Mouse (Mus musculus): Measurements from ENCODE around the gene Cadm4.

Cadm4 gene

GRCm38 (mm10) chr7:24533806-24534205, 52.0 kb downstream of the Cadm4 start:
- H3K9me3 ChIP-seq (ENCODE audit: low read length), result peaks cover 2% of the 10 kb centered on the region
- TF ChIP-seq CTCF (conservative IDR thresholded peaks at IDR 0.05; ENCODE audit: low read length) (no peak), NANOG (IDR thresholded peaks at IDR 0.05; ENCODE audit: borderline replicate concordance, low read length) (no peak), POU5F1 (IDR thresholded peaks at IDR 0.05; ENCODE audit: borderline replicate concordance, low read length) (no peak)
- H3K4me3 ChIP-seq (replicated peaks; ENCODE audit: low read length), result peak overlapping the region; percentile 85
- H3K27me3 ChIP-seq (ENCODE audit: insufficient read depth, low read length), result peaks cover 22% of the 10 kb centered on the region
- peaks cover 10% of the 10 kb centered on the region for H3K36me3 ChIP-seq (ENCODE audit: insufficient read depth, low read length)
- H3K4me1 ChIP-seq (replicated peaks; ENCODE audit: low read depth, low read length), result peaks cover 70% of the 10 kb centered on the region

GRCm38 (mm10) chr7:24534301-24534700, 52.5 kb downstream of the Cadm4 start:
- H3K4me3 ChIP-seq (replicated peaks; ENCODE audit: low read length), result peak overlapping the region; percentile 85
- TF ChIP-seq NANOG (IDR thresholded peaks at IDR 0.05; ENCODE audit: borderline replicate concordance, low read length), result no peak
- TF ChIP-seq POU5F1 (IDR thresholded peaks at IDR 0.05; ENCODE audit: borderline replicate concordance, low read length), result no peak
- TF ChIP-seq CTCF (conservative IDR thresholded peaks at IDR 0.05; ENCODE audit: low read length), result no peak
- peaks cover 10% of the 10 kb centered on the region for H3K36me3 ChIP-seq (ENCODE audit: insufficient read depth, low read length)
- peaks cover 6% of the 10 kb centered on the region for H3K9me3 ChIP-seq (ENCODE audit: low read length)
- H3K27me3 ChIP-seq (ENCODE audit: insufficient read depth, low read length), result peaks cover 22% of the 10 kb centered on the region
- H3K4me1 ChIP-seq (replicated peaks; ENCODE audit: low read depth, low read length), result peaks cover 65% of the 10 kb centered on the region

GRCm38 (mm10) chr7:24537081-24537480, 55.3 kb downstream of the Cadm4 start:
- Histone ChIP-seq H3K27me3 (ENCODE audit: insufficient read depth, low read length) (peaks cover 22% of the 10 kb centered on the region), H3K36me3 (ENCODE audit: insufficient read depth, low read length) (peaks cover 9% of the 10 kb centered on the region), H3K9me3 (ENCODE audit: low read length) (peaks cover 10% of the 10 kb centered on the region), H3K4me1 (replicated peaks; ENCODE audit: low read depth, low read length) (peaks cover 43% of the 10 kb centered on the region), H3K4me3 (replicated peaks; ENCODE audit: low read length) (no peak overlapping the region)
- no peak for TF ChIP-seq POU5F1 (IDR thresholded peaks at IDR 0.05; ENCODE audit: borderline replicate concordance, low read length)
- TF ChIP-seq CTCF (conservative IDR thresholded peaks at IDR 0.05; ENCODE audit: low read length), result no peak

GRCm38 (mm10) chr7:24537591-24537990, 55.8 kb downstream of the Cadm4 start:
- H3K4me3 ChIP-seq (replicated peaks; ENCODE audit: low read length), result no peak overlapping the region
- H3K36me3 ChIP-seq (ENCODE audit: insufficient read depth, low read length), result peaks cover 5% of the 10 kb centered on the region; the same call in 1 of the 2 replicates
- peaks cover 10% of the 10 kb centered on the region for H3K9me3 ChIP-seq (ENCODE audit: low read length)
- H3K4me1 ChIP-seq (replicated peaks; ENCODE audit: low read depth, low read length), result peaks cover 38% of the 10 kb centered on the region
- TF ChIP-seq CTCF (conservative IDR thresholded peaks at IDR 0.05; ENCODE audit: low read length) (no peak), POU5F1 (IDR thresholded peaks at IDR 0.05; ENCODE audit: borderline replicate concordance, low read length) (no peak), NANOG (IDR thresholded peaks at IDR 0.05; ENCODE audit: borderline replicate concordance, low read length) (no peak)
- H3K27me3 ChIP-seq (ENCODE audit: insufficient read depth, low read length), result peaks cover 17% of the 10 kb centered on the region

GRCm38 (mm10) chr7:24538154-24538553, 56.3 kb downstream of the Cadm4 start:
- TF ChIP-seq NANOG (IDR thresholded peaks at IDR 0.05; ENCODE audit: borderline replicate concordance, low read length) (no peak), CTCF (conservative IDR thresholded peaks at IDR 0.05; ENCODE audit: low read length) (no peak), POU5F1 (IDR thresholded peaks at IDR 0.05; ENCODE audit: borderline replicate concordance, low read length) (no peak)

GRCm38 (mm10) chr7:24538701-24539100, 56.9 kb downstream of the Cadm4 start:
- peaks cover 12% of the 10 kb centered on the region for H3K27me3 ChIP-seq (ENCODE audit: insufficient read depth, low read length)
- peaks cover 10% of the 10 kb centered on the region for H3K9me3 ChIP-seq (ENCODE audit: low read length)
- H3K36me3 ChIP-seq (ENCODE audit: insufficient read depth, low read length), result peaks cover 5% of the 10 kb centered on the region; the same call in 1 of the 2 replicates
- TF ChIP-seq NANOG (IDR thresholded peaks at IDR 0.05; ENCODE audit: borderline replicate concordance, low read length) (no peak), POU5F1 (IDR thresholded peaks at IDR 0.05; ENCODE audit: borderline replicate concordance, low read length) (no peak), CTCF (conservative IDR thresholded peaks at IDR 0.05; ENCODE audit: low read length) (no peak)
- H3K4me3 ChIP-seq (replicated peaks; ENCODE audit: low read length), result no peak overlapping the region
- peaks cover 27% of the 10 kb centered on the region for H3K4me1 ChIP-seq (replicated peaks; ENCODE audit: low read depth, low read length)

More at GRCm38 (mm10) chr7:24538154-24538553, 56.3 kb downstream of the Cadm4 start:
- Histone ChIP-seq H3K4me1 (replicated peaks; ENCODE audit: low read depth, low read length) (peaks cover 33% of the 10 kb centered on the region), H3K36me3 (ENCODE audit: insufficient read depth, low read length) (peaks cover 5% of the 10 kb centered on the region; the same call in 1 of the 2 replicates), H3K9me3 (ENCODE audit: low read length) (peaks cover 10% of the 10 kb centered on the region), H3K27me3 (ENCODE audit: insufficient read depth, low read length) (peaks cover 17% of the 10 kb centered on the region), H3K4me3 (replicated peaks; ENCODE audit: low read length) (no peak overlapping the region)

- H3K36me3 ChIP-seq (ENCODE audit: insufficient read depth, low read length), result peaks cover 5% of the 10 kb centered on the region; the same call in 1 of the 2 replicates
- H3K4me1 ChIP-seq (replicated peaks; ENCODE audit: low read depth, low read length), result peaks cover 23% of the 10 kb centered on the region
- H3K27me3 ChIP-seq (ENCODE audit: insufficient read depth, low read length), result peaks cover 9% of the 10 kb centered on the region
- H3K9me3 ChIP-seq (ENCODE audit: low read length), result peaks cover 10% of the 10 kb centered on the region
- TF ChIP-seq CTCF (conservative IDR thresholded peaks at IDR 0.05; ENCODE audit: low read length) (no peak), NANOG (IDR thresholded peaks at IDR 0.05; ENCODE audit: borderline replicate concordance, low read length) (no peak), POU5F1 (IDR thresholded peaks at IDR 0.05; ENCODE audit: borderline replicate concordance, low read length) (no peak)
- no peak overlapping the region for H3K4me3 ChIP-seq (replicated peaks; ENCODE audit: low read length)
Observed at GRCm38 (mm10) chr7:24539686-24540085, 57.9 kb downstream of the Cadm4 start.

GRCm38 (mm10) chr7:24544506-24544905, 62.7 kb downstream of the Cadm4 start:
- Histone ChIP-seq H3K4me3 (replicated peaks; ENCODE audit: low read length) (no peak overlapping the region), H3K36me3 (ENCODE audit: insufficient read depth, low read length) (peaks cover 19% of the 10 kb centered on the region), H3K9me3 (ENCODE audit: low read length) (0 out of 2 replicates have a peak, but pooled peaks cover 2% of the 10 kb centered on the region), H3K4me1 (replicated peaks; ENCODE audit: low read depth, low read length) (peaks cover 38% of the 10 kb centered on the region), H3K27me3 (ENCODE audit: insufficient read depth, low read length) (no peaks in the 10 kb centered on the region)
- TF ChIP-seq NANOG (IDR thresholded peaks at IDR 0.05; ENCODE audit: borderline replicate concordance, low read length) (no peak), POU5F1 (IDR thresholded peaks at IDR 0.05; ENCODE audit: borderline replicate concordance, low read length) (no peak), CTCF (conservative IDR thresholded peaks at IDR 0.05; ENCODE audit: low read length) (peak; percentile 88)

GRCm38 (mm10) chr7:24546068-24546614, 64.3 kb downstream of the Cadm4 start, which contains the start of the genes Pinlyp and Xrcc1:
Gene Pinlyp (minus strand): TSS chr7:24546118.
Gene Xrcc1 (plus strand): TSS chr7:24546289.
- H3K27me3 ChIP-seq (ENCODE audit: insufficient read depth, low read length), result no peaks in the 10 kb centered on the region
- H3K9me3 ChIP-seq (ENCODE audit: low read length), result no peaks in the 10 kb centered on the region
- TF ChIP-seq POU5F1 (IDR thresholded peaks at IDR 0.05; ENCODE audit: borderline replicate concordance, low read length) (no peak), NANOG (IDR thresholded peaks at IDR 0.05; ENCODE audit: borderline replicate concordance, low read length) (no peak), CTCF (conservative IDR thresholded peaks at IDR 0.05; ENCODE audit: low read length) (no peak)
- peaks cover 34% of the 10 kb centered on the region for H3K36me3 ChIP-seq (ENCODE audit: insufficient read depth, low read length)
- H3K4me3 ChIP-seq (replicated peaks; ENCODE audit: low read length), result peak within 1 kb of the TSS; percentile 96
- peaks cover 54% of the 10 kb centered on the region for H3K4me1 ChIP-seq (replicated peaks; ENCODE audit: low read depth, low read length)

All from E14TG2a.4 (cell line).